Mouse (Mus musculus): ENCODE results near the gene Oosp3.

The Oosp3 gene

DNA sequence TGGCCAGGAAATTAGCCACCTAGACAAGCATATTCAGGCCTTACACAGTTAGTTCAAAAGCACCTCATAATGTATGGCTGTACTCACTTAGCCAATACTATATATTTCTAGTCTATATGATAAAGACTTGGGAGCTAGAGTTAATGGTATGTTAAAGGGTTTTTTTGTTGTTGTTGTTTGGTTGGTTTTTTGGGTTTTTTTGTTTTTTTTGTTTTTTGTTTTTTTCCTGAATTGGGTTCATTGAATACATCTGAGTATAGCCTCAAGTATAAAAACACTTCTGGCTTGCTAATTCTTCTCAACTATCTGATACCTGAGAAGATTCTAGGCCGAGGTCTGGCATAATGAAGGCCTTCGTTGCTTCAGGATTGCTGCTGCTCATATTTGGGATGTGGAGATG is at the start of gene Oosp3:
Oosp3 (plus strand) TSS at position 301 of the 400 bp plus-strand sequence.
- in situ Hi-C loops (cut with MboI, MseI): no loop called here

- in situ Hi-C loops (cut with MboI, MseI): no loop called here
These were observed 47.3 kb upstream of the Oosp3 start for GRCm38 (mm10) chr19:11649564-11649963.

GRCm38 (mm10) chr19:11659142-11659541 is 37.7 kb upstream of the Oosp3 start:
- in situ Hi-C loops (cut with MboI, MseI): loop anchor here (10.0 to 25.0 kb wide), 2 partner anchors 376 to 997 kb away; no protein-coding TSS in a partner anchor

DNA sequence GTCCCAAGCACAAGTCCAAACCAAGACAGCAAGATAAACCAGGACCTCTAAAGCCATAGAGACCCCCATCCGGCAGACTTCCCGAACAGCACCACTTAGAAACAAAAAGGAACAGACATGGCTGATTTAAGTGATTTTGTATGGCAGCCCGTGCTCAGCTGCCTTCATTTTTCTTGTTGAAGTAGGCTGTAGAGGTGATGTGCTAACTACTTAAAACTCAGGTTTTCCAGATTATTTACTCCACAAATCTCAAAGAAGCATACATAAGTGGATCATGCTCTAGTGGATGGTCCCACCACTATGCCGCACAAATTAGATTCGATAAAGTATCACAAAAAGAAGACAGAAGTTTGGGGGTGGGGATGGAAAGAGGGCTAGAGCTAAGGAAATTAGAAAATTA is 36.4 kb upstream of the Oosp3 start, which contains the start of gene Oosp2:
Oosp2 (minus strand) TSS at position 101 of the 400 bp plus-strand sequence.
- in situ Hi-C loops (cut with MboI, MseI): loop anchor here in 1 of 2 experiments (25.0 kb wide), 1 partner anchor 998 kb away; no protein-coding TSS in a partner anchor

GRCm38 (mm10) chr19:11661562-11661961 is 35.3 kb upstream of the Oosp3 start:
- in situ Hi-C loops (cut with MboI, MseI): loop anchor here in 1 of 2 experiments (25.0 kb wide), 1 partner anchor 999 kb away; no protein-coding TSS in a partner anchor

GRCm38 (mm10) chr19:11690839-11691238 is 6.0 kb upstream of the Oosp3 start, which contains the start of gene Oosp1:
Gene Oosp1 (minus strand): TSS chr19:11691150.
- in situ Hi-C loops (cut with MboI, MseI): no loop called here

GRCm38 (mm10) chr19:11691454-11691853 is 5.4 kb upstream of the Oosp3 start:
- in situ Hi-C loops (cut with MboI, MseI): no loop called here

DNA sequence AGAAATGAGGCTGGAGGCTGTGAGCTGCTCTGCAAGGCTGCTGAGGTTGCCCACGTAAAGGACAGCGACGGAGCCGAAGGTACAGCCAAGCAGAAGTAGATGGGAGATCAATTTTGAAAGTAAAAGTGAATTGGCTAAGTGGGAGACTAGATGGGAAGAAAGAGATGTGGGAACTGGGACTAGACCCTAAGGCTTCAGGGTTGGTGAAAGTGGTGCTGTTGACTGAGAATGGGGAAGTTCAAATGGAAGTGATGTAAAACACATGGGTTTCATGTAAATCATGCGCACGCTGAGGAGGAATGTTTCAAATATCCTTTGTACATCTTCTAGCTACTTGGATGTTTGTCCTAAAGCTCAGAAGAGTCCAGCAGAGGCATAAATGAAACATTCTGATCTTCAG is 1.5 kb downstream of the Oosp3 start:
- in situ Hi-C loops (cut with MboI, MseI): no loop called here

- in situ Hi-C loops (cut with MboI, MseI): no loop called here
These were observed 15.6 kb downstream of the Oosp3 start for GRCm38 (mm10) chr19:11712451-11712850.

GRCm38 (mm10) chr19:11720071-11720470 is 23.2 kb downstream of the Oosp3 start:
- in situ Hi-C loops (cut with MboI, MseI): no loop called here

DNA sequence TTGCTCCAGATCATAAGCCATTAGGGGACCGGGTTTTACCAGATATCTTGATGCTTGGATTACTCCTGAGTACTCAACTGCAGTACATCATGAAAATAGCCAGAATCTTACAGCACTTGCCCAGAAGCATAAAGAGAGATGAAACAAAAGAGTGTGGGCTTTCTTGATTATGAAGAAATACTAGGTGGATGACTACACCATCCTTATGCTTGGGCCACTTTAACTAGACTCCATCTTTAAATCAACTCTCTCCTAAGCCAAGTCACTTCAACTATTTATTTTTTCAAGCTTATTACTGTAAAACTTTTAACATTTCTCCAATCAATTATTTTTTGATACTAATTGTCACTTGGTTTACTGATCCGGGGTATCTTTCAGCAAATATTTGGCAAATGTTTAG is 27.0 kb downstream of the Oosp3 start:
- in situ Hi-C loops (cut with MboI, MseI): no loop called here

- in situ Hi-C loops (cut with MboI, MseI): no loop called here
These were observed 27.4 kb downstream of the Oosp3 start for GRCm38 (mm10) chr19:11724275-11724674.

GRCm38 (mm10) chr19:11725915-11726314 is 29.1 kb downstream of the Oosp3 start:
- in situ Hi-C loops (cut with MboI, MseI): no loop called here

DNA sequence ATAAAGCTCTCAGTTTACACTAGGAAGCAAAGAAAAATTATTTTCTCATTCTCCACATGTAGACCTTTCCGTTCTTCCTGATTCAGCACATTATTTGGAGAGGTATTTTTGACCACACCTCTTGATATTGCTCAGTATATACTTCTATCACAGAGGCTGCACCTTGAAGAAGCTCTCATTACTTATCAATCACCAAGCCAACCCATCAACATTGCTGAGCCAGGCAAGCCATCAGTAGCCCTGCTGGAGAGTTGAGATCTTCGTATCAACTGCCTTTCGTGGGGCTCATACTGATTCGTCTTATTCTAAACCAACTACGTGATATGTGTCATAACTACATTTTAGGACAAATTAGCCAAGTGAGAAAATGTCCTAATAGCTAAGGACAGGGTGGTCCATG is 30.4 kb downstream of the Oosp3 start:
- in situ Hi-C loops (cut with MboI, MseI): no loop called here

DNA sequence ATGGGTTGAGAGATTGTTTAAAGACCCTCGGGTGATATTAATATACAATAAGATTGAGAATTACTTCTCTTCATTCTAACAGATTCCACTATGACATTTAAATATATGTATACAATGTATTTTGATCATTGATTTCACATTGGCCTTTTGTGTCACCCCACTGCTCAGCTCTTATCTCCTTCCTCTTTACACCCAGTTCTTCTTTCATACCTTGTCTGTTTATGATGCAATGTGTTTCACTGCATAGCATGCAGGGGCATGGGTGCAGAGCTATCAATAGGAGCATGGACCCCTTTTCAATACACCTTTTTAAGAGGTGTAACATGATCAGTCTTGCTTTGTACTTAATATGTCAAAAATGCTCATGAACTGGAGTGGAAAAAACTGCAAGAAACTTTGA is 33.4 kb downstream of the Oosp3 start:
- in situ Hi-C loops (cut with MboI, MseI): no loop called here

- in situ Hi-C loops (cut with MboI, MseI): no loop called here
These were observed 39.6 kb downstream of the Oosp3 start for GRCm38 (mm10) chr19:11736455-11736854.

- in situ Hi-C loops (cut with MboI, MseI): no loop called here
These were observed 48.8 kb downstream of the Oosp3 start for GRCm38 (mm10) chr19:11745680-11746079.

DNA sequence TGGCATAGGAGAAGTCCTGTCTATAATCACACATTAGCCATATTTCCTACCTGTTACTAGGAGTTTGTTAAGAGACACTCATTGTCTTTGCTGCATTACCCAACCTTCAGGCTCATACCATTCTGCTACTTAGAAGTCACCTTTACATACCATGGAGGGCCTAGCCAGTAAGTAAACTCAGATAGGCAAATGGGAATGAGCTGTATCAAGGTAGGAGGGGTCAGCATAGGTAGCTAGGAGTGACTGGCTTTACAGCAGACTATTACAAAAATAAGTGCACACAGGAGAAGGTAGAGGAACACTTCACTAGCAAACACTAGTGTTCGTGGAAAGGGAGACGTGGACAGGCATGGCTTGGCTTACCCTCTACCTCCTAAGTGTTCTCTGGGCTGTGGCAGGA is 50.4 kb downstream of the Oosp3 start, which contains the start of gene Gif:
Gif (plus strand) TSS at position 257 of the 400 bp plus-strand sequence.
- in situ Hi-C loops (cut with MboI, MseI): no loop called here

Measured in T-helper 17 cell (primary cell).